Mouse (Mus musculus): Measurements from ENCODE around the gene Fam162b. TPM values are rescaled to one million over a fixed set of nuclear protein-coding genes. Genes with fewer than 3 reads are reported as not detected.

The Fam162b gene
- not detected for polyA plus RNA-seq (2017; shearing (Covaris generic))

GRCm38 (mm10) chr10:51590139-51590574, at the start of gene Fam162b:
Fam162b (minus strand) TSS chr10:51590517.

GRCm38 (mm10) chr10:51631411-51632136, 41.3 kb upstream of the Fam162b start, which contains the start of gene Gprc6a:
Gprc6a (minus strand) TSS chr10:51631461.

Other genes with a start within 250 kb of the Fam162b start
- 1 to 10 TPM; 6.6 to 9.3 TPM for gene Gm49339, start 109.9 kb downstream of the Fam162b start, polyA plus RNA-seq (2017; shearing (Covaris generic))
- 10 to 100 TPM; 35.1 to 50.1 TPM for gene Lilr4b, start 109.9 kb downstream of the Fam162b start, polyA plus RNA-seq (2017; shearing (Covaris generic))
- gene Lilrb4a, start 99.6 kb downstream of the Fam162b start, polyA plus RNA-seq (2017; shearing (Covaris generic)), result 10 to 100 TPM; 67.2 to 70.1 TPM
- under 1 TPM in 1 of 2 experiments, not detected in 1; 0.09 TPM for gene Gprc6a, start 40.9 kb upstream of the Fam162b start, polyA plus RNA-seq (2017; shearing (Covaris generic))
- gene Rfx6, start 87.2 kb upstream of the Fam162b start, polyA plus RNA-seq (2017; shearing (Covaris generic)), result not detected